12 mouse cellular contexts compared by ENCODE assay signal in the genomic region with DNA sequence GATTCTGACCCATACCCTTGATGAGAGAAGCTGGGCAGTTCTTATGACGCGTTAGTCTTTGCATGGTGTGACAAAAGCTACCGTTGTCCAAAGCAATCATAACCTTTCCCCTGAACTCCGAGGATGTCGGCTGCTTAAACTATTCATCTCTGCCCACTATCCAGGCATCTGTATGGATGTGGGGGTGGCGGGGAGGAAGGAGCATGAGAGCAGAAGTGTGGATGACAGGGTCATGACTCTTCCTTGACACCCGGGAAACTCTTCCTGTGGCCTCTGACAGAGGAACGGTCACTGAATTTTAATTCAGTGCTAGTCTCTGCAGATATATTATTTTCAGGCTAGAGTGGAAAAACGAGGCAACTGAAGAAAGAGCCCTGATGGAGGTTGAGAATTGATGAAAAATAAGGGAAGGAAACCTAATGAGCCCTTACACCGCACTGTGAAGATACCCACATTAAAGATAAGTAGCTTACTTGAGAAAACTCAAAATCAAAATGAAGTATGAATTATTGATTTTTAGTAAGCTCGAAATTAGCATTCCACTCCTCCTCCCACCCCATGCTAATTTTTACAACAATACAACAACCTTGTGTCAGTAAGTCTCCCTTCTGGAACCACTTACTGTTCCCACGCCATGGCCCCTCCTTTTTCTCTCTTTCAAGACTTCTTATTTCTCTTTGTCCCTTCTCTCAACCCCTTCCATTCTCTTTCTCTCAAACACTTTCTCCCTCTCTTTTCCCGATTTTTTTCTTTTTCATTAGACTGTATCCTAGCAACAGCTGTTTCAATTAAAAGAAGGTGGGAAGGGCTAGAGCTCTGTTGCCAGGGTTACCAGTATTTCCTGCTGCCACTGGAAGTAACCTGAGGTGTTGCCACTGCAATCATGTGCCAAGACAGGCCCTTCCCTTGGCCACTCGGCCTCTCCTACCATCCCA.
DNase-seq lines count a peak whose midpoint lies in the region; ATAC-seq lines count a peak whose summit lies in the region.
"Had no signal": no experiment of that assay in that cellular context is flagged by ENCODE, and none has a peak within 500 bp of the region (broad histone marks: within the 10 kb centered on the region; RNA-seq: fewer than 3 reads in every experiment).

No protein-coding gene starts in this region.

- H3K27ac ChIP-seq in embryonic facial prominence, embryonic 11.5 days (replicated peaks; ENCODE audit: low read depth, low read length), result no peak overlapping the region
- H3K27ac ChIP-seq in hindbrain, embryonic 13.5 days, result peak overlapping the region; percentile 35
- peak overlapping the region; percentile 61 for H3K27ac ChIP-seq in midbrain, embryonic 15.5 days
- H3K27ac ChIP-seq: embryonic facial prominence, embryonic 15.5 days; limb, embryonic 15.5 days; macrophage had no signal

- no peaks in the 10 kb centered on the region for H3K27me3 ChIP-seq in embryonic facial prominence, embryonic 11.5 days (ENCODE audit: control insufficient read depth, insufficient read depth, low read length)
- no peaks in the 10 kb centered on the region for H3K27me3 ChIP-seq in hindbrain, embryonic 13.5 days
- H3K27me3 ChIP-seq in midbrain, embryonic 15.5 days (replicated peaks), result no peaks in the 10 kb centered on the region
- H3K27me3 ChIP-seq: embryonic facial prominence, embryonic 15.5 days; limb, embryonic 15.5 days had no signal

- no peak overlapping the region for H3K4me2 ChIP-seq in embryonic facial prominence, embryonic 11.5 days (ENCODE audit: low read depth, low read length)
- H3K4me2 ChIP-seq in hindbrain, embryonic 13.5 days, result peak overlapping the region; percentile 30
- peak overlapping the region; percentile 15 for H3K4me2 ChIP-seq in midbrain, embryonic 15.5 days
- H3K4me2 ChIP-seq: embryonic facial prominence, embryonic 15.5 days; heart, embryonic 11.5 days; limb, embryonic 15.5 days had no signal

- no peaks in the 10 kb centered on the region for H3K4me1 ChIP-seq in embryonic facial prominence, embryonic 11.5 days (ENCODE audit: control insufficient read depth, insufficient read depth, low read length)
- H3K4me1 ChIP-seq in hindbrain, embryonic 13.5 days (replicated peaks), result peaks cover 15% of the 10 kb centered on the region
- H3K4me1 ChIP-seq in midbrain, embryonic 15.5 days, result peaks cover 11% of the 10 kb centered on the region
- H3K4me1 ChIP-seq: embryonic facial prominence, embryonic 15.5 days; limb, embryonic 15.5 days had no signal

- H3K4me3 ChIP-seq in embryonic facial prominence, embryonic 11.5 days (ENCODE audit: low read depth, low read length), result no peak overlapping the region
- no peak overlapping the region for H3K4me3 ChIP-seq in hindbrain, embryonic 13.5 days
- no peak overlapping the region for H3K4me3 ChIP-seq in midbrain, embryonic 15.5 days
- H3K4me3 ChIP-seq: embryonic facial prominence, embryonic 15.5 days; limb, embryonic 15.5 days had no signal

- intact Hi-C loops in heart, postnatal 25 days (cut with DNase I), result no loop called here

- ATAC-seq in embryonic facial prominence, embryonic 11.5 days (replicated peaks; ENCODE audit: insufficient number of reproducible peaks, low FRiP score, low TSS enrichment, low read depth), result peak; percentile 60; the same call in 1 of the 2 replicates
- peak; percentile 79 for ATAC-seq in hindbrain, embryonic 13.5 days (ENCODE audit: low FRiP score)
- ATAC-seq in midbrain, embryonic 15.5 days (replicated peaks), result peak; percentile 95

- whole genome bisulfite sequencing in embryonic facial prominence, embryonic 11.5 days, result 45% methylated on average over 14 of the region's 14 CpGs
- WGBS in hindbrain, embryonic 13.5 days, result 15% methylated on average over 14 of the region's 14 CpGs
- 33% methylated on average over 14 of the region's 14 CpGs for WGBS in midbrain, embryonic 15.5 days

- H3K9ac ChIP-seq in embryonic facial prominence, embryonic 11.5 days (replicated peaks; ENCODE audit: low read length), result no peak overlapping the region
- no peak overlapping the region for H3K9ac ChIP-seq in hindbrain, embryonic 13.5 days
- no peak overlapping the region for H3K9ac ChIP-seq in midbrain, embryonic 15.5 days
- H3K9ac ChIP-seq: embryonic facial prominence, embryonic 15.5 days; limb, embryonic 15.5 days had no signal

- no peaks in the 10 kb centered on the region for H3K9me3 ChIP-seq in embryonic facial prominence, embryonic 11.5 days (replicated peaks; ENCODE audit: control insufficient read depth, low read length)
- no peaks in the 10 kb centered on the region for H3K9me3 ChIP-seq in hindbrain, embryonic 13.5 days
- H3K9me3 ChIP-seq in midbrain, embryonic 15.5 days, result no peaks in the 10 kb centered on the region
- H3K9me3 ChIP-seq: embryonic facial prominence, embryonic 15.5 days; limb, embryonic 15.5 days had no signal

- H3K36me3 ChIP-seq in embryonic facial prominence, embryonic 11.5 days (replicated peaks; ENCODE audit: control insufficient read depth, insufficient read depth, low read depth, low read length), result no peaks in the 10 kb centered on the region
- no peaks in the 10 kb centered on the region for H3K36me3 ChIP-seq in hindbrain, embryonic 13.5 days
- H3K36me3 ChIP-seq in midbrain, embryonic 15.5 days (replicated peaks), result no peaks in the 10 kb centered on the region
- H3K36me3 ChIP-seq: embryonic facial prominence, embryonic 15.5 days; limb, embryonic 15.5 days had no signal

- DNase-seq in embryo, embryonic 10 days (ENCODE audit: low spot score), result peak; percentile 68
- DNase-seq in embryonic facial prominence, embryonic 11.5 days (ENCODE audit: low spot score), result peak; percentile 47
- no peak for DNase-seq in cerebellum, adult 9-10 months
- DNase-seq in ovary, adult 18-20 months (ENCODE audit: low spot score), result no peak
- no peak for DNase-seq in heart, postnatal 25 days (ENCODE audit: low spot score)
- DNase-seq in adrenal gland, postnatal 14 days, result no peak

Comparison
In these comparisons a context has a peak if more than half of its experiments do, and no peak if none do; other contexts are left out.
1. DNase-seq: peak in embryo, embryonic 10 days (single experiment) and embryonic facial prominence, embryonic 11.5 days (single experiment); none in cerebellum, adult 9-10 months (single experiment), ovary, adult 18-20 months (single experiment), heart, postnatal 25 days (single experiment) and adrenal gland, postnatal 14 days (single experiment).
2. Peak in every context shown above with its lines, with median percentiles within 50 percentile points of each other: ATAC-seq.